Mouse (Mus musculus) frontal cortex, postnatal 25 days (tissue): ENCODE measurements around the gene Mx1.
A peak's percentile ranks its signal among the peaks of the same experiment; 100 is the strongest.

Experiments
- DNase-seq, 2 experiments: peaks; one replicate each; pipeline ENCODE4 v3.0.0; 2022; ENCODE audit warnings: low spot score in 2 of 2

The Mx1 gene

DNA sequence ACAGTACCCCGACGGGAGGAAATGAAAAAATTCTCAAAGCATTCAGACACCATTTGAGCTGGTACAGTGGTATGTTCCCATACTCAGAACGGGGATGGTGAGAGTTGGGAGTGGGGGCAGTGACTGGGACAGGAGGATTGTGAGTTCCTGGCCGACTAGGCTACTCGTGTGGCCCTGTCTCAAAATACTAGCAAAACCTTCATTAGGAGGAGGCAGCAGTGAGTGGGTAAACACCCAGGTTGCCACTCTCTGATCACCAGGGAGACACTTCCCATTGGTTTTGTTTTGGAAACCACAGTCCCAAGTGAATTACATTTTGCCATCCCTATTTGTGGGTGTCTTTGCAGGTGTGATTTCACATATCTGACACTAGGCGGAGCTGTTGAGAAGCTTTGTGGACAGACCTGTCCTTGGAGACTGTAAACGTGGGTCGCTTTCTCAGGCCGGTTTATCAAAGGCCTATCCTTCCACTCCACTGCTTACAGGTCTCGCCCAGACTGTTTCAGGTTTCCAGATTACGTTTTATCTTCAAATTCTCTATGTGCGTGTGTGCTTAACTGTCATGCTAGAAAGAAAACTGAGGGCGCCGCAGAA, 18.9 kb downstream of the Mx1 start:
- DNase-seq, result no peak

DNA sequence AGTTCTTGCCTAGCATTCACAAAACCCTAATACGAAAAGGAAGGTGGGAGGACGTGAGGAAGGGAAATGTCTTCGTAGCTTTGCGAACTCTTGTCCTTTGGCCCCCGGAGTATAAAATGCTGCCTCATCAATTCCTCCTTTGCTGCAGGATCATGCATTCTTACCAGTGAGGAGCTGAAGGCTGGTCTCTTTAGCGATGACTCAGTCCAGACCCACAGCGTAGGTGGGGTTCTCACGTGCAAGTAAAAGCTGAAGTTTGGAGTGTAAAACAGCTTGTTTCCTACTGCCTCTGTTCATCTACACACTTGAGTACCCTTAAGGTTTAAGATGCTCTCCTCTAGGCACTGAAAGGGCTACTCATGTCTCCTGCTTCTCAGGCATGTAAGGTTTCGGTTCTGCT, 20.7 kb downstream of the Mx1 start:
- DNase-seq, result peak in 1 of 2 experiments; percentile 24

DNA sequence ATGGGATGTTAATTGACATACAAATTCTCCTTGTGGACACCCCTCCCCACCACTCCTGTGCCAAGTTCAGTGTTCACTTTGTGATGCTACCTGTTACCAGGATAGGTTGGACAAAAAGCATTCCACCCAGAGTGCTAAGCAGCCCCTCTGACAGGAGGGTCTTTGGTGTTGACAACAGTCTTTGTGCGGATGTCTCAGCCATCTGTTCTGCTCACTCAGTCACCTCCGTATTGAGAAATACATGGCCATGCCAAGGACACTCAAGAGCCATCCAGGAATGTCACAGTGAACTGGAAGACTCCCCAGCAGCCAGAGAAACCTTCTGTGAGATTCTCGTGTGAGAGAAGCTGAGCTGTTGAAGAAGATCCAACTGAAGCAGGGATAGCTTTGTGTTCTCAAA, 24.5 kb downstream of the Mx1 start:
- no peak for DNase-seq

DNA sequence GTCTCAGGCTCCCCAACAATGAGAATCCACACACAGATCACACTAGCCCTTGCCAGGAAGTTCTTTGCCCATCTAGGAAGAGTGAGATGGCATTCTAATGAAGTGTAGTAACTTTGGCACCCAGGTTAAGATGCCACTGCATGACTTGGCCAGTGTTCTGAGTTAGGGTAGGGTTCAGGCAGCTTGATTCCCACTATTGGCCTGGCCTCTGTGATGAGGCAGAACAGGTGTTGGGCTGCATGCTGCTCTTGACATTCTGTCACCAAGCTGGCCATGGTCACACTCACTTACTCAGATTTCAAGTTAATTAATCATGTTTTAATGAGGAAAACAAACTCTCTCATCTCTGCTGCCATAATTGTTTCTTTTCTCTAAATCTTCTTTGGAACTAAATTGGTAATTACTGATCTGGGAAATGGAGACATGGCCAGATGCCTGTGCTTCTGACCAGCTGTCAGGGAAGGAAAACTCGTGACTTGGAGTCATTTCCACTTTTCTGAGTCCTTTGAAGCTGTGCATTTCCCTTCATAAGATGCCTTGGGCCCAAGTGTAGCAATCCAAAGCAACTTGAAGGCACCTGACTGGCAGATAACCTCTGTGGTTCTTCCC, 25.2 kb downstream of the Mx1 start:
- no peak for DNase-seq

DNA sequence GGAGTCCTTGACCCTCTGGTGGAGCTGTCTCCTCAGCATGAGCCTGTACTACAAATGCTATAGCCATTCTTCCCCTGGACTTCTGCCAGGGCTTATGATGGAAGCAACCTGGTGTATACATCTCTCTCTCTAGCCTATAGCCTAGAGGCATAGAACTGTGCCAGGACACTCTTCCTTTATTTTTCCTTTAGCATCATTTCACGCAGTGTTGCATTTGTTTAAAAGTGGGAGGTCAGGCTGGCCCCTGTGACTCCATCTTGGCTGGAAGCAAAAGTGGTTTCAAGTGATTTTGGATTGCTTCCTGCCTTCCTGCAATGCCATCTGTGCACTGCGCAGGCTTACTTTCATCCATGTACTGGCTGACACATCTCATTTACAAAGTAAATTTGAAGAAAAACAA, 28.5 kb downstream of the Mx1 start:
- no peak for DNase-seq

DNA sequence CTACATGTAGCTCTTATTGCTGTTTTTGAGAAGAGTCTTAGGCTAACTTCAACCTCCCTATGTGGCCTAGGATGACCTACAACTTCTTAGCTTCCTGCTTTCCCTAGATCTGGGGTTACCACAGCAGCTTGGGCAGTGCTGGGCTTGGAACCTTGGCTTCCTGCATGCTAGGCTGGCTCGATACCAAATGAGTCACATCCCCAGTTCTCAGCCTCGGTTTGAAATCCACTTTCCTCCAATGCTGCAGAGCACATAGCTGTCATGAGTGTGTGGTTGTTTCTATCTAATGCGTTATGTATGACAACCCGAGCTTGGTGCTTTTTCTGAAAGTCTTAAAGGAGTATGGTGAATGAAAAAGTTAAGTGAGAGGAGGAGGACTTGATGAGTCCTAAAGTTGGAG, 31.4 kb downstream of the Mx1 start:
- peak in 1 of 2 experiments; percentile 21 for DNase-seq

DNA sequence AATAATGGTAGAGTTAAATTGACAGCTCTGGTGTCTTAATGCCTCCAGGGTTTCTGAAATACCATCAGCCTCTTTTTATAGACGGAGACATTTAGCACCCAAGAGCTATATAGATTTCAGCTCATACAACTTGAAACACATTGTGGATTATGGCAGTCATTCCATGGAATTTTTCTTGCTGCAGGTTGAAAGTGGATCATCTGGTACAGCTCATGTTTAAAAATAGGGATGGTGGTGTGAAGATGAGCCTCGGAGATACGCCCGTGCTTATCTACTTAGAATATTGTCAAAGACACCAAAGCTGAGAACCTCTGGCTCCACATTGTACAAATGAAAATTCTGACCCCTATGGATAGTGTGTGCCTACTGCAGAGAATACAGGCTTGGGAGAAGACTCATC, 32.6 kb downstream of the Mx1 start:
- DNase-seq, result no peak

DNA sequence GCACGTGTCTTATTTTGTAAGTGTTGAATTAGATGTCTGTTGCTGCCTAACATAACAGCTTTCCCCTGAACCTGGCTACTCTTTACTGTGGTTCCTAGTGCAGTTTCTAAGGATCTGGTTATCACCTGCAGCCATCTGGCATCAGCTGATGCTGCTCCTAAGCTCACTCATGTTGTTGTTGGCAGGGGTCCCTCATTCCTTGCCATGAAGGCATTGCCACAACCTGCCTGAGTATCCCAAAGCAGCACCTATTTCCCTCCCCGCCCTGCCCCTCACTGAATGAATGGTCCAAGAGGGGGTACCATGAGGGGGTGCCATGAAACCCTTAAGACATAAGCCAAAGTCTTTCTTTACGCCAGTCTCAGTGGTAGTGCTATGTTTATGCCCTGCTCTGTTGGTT, 34.7 kb downstream of the Mx1 start:
- DNase-seq, result no peak

DNA sequence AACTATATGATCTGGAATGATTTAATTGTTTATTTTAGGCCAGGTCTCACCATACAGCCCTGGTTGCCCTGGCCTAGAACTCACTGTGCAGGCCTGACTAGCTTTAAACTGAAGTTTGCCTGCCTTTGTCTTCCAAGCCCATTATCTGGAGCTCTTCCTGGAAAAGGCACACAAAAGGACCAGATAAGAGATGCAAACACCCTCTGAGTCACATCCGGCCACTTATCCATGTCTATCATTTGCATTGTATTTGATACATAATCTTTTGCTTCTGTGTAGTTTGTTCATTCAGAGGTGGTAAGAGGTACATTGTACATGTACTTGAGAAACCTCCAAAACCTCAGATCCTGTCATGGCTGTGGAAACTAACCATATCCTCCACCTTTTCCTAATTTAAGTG, 39.1 kb downstream of the Mx1 start:
- no peak for DNase-seq

DNA sequence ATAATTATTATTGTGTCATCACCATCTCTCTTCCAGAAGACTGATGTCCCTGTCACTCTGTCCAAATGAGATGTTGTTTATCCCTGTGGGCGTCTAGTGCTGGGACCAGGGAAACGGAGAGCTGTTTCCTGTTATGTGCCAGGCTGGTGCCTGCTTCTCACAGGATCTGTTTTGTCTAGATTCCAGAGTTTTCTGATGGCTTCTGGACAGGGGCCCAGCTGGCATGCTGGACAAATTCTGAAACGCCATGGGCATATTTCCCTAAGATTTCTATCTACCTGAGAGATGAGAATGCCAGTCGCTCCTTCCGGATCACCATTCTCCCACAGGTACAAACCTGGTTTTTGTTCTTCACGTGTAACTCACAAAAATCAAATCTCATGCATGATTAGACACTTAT, 41.0 kb downstream of the Mx1 start:
- DNase-seq, result no peak

DNA sequence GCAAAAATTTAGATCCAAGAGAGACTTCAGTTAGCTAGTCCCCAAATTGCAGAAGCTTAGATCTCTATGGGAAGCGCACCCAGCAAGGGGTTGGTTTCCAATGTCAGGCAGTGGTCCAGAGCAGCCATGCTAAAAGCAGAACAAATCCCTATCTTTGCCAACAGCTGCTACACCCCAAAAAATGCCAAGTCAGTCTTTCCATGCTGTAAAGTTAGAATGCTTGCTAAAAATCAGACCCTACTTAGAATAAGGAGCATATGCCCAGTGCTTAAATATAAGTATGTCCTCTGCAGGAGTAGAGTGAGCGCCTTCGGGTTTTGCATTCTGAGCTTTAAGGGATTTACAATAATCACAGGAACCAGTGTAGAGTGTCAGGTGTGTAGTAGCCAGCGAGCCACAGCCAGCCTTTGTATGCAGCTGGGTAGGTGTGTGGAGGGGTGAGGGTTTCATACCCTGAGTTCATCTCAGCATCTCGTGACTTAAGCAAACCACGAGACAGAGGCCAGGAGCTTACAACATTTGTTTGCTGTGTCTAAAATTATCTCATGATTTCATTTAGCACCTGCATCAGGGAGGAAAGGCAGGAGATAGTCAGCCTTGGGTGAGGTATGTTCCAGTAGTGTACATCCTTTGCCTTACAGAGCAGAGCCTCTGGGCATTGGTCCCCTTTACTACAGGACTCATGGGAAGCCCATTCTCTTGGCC, 43.8 kb downstream of the Mx1 start:
- no peak for DNase-seq

DNA sequence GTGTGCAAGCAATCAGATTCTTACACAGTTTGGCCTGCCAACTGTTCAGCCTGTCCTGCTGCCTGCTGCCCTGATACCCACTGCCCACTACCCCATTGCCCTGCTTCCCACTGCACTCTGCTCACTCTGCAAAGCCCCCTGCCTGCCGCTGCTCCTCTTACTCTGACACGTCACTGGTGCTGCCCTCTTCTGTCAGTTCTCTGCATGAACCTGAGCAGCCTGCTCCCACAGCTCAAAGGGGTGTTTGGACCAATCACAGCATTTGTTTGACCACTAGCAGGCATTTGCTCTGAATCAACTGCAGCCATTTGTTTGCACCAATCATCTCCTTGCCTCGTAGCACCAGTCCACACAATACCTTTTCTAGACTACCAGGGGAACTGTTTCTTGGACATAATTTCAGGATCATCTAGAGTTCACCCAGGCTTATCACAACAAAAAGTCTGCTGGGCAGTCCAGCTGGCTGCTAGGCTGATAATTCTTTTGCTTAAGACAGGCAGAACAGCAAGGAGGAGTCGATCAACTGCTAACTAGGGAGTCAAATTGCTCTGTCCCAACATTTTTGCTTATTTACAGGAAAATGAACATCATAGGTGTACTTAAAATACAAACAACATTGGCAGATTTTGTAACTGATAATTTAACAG, 44.7 kb downstream of the Mx1 start:
- DNase-seq, result peak in 1 of 2 experiments; percentile 28

DNA sequence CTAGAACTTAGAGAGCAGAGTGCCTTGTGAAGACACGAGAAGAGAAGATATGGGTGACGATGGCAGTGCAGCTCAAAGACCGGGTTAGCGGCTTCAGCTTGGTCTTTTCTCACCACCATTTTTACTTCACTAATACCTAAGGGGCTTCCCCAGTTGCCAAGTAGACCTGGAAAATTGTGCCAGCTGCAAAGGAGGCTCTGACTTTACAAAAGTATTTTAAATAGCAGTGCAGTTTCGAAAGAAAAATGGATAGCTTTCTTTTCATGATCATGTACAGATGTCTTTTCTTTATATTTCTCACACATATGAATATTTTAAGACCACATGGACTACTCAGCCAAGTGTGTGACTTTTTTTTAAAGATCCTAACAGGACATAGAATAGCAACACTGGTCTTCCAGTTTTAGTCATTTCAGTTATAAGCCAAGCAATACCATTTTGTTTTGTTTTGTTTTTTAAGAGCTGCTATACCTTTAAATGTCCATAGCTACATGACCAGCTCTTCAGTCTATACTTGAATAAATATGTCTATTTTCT, 57.2 kb downstream of the Mx1 start:
- DNase-seq, result no peak

DNA sequence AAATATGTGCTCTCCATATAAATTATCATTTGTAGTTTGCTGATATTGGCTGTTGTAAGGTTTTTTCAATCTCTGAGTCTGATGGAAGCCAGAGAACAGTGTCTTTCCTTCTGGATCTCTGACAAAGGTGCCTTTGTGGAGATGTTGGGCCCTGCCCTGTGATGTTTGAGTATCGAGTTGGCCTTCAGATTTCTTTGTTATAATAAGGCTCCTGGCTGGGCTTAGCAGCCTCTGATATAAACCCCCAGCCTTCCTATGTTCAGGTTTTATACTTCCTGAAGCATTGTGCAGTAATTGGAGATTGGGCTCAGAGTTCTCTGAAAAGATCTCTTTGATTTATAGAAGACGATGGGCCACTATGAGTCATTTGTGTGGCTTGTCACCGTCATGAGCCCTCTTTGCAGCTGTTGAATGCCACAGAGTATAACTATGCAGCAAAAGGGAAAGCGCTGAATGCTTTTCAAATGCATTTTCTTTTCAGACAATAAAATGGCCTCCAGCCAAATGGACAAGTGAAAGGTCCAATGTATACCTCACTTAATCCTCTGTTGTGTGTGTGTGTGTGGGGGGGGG, 60.4 kb downstream of the Mx1 start:
- no peak for DNase-seq

DNA sequence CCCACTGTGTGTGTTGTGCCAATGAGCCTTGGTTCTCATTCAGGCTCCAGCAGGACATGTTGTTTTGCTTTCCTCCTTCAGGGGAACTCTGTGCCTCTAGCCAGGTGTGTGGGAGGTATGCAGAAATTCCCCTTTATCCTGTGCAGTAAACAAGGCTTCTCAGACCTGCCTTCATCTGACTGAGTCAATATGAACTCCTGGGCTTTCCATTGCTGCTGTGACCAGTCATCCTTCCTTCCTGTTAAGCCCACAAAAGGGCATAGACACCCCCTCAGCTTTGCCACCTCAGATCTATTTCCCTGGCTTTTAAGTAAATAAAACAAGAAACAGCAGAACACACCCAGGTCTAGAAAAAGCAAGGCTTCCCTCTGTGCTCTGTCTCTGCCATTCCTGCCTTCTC, 61.0 kb downstream of the Mx1 start:
- DNase-seq, result no peak

DNA sequence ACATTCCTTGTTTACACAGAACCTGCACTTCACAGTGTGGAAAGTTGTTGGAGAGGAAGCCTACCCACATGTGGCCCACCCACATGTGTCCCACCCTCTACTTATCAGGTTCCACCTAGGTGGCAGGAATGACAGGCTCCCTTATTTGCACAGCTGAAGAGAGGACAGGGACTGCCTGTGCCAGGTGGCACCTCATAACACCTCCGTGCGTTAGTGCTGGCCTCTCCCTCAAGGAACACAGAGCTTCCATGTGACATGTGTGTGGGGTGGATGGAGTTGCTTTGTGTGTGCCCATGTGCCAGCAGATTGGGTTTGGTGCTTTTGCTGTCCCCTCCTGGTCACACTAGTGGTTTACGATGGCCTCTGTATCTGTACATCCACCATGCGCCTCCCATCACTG, 62.7 kb downstream of the Mx1 start:
- no peak for DNase-seq

DNA sequence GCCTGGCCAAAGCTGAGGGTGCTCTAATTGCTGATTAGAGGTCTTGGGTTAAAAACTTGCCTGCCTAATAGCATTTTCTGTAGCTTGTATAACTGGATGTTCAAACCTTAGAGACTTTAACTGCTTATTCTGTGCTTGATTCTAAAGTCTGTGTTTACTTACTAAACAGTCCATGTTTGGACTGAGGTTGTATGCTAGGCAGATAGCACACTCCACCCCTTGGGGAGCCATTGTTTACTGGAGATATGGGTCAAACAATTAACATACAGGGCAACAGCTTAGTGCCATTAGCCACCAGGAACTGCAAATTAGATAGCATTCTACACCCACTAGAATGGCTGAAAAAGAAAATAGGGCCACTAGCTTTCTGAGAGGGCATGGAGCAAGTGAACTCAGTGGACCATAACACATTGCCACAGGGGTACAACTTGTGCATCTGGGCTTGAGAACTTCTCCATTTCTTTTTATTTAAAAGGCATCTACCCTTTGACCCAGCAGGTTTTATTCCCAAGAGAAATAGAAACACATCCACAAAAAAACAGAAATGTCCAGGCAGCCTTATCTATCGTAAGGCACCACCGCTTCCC, 64.7 kb downstream of the Mx1 start:
- DNase-seq, result no peak
